Mouse (Mus musculus): ENCODE results near the gene AI413582.

The AI413582 gene

DNA sequence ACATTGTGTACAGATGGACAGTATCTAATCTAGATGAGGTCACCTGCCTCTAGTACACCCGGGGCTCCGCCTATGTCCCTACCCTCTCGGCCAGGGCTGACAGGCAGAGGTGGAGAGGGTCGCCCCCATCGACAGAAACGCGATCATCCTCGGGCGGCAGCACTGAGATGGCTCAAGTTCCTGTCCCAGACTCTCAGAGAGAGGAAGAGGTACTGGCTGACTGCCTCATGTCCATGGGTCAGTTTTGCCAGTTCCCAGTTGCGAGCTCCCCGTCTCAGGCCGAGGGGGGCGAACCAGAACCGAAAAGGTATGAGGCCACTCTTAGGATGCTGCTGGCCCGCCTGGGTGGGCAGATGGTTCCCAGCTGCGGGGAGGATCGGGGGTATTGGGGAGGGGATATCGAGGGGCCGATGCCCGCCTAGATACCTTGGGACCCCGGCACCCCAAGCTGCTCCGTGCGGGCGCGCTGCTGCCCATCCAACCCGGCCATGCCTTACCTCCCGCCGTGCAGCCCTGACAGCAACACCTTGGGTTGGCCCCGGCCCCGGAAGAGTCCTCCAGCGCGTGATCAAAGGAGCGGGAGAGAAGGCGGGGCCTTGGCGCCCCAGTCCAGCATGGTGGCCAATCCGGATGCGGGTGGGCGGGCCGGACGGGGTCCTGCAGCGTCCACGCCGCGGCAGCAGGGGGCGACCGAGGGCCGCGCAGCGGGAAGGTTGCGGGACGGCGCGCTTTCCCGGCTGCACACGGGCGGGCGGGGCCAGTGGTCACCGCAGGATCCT lies at the start of gene AI413582:
Gene AI413582 (minus strand): TSS at position 594 of the 779 bp plus-strand sequence.
- peak; percentile 90 for DNase-seq (ENCODE audit: low read depth, low spot score)

DNA sequence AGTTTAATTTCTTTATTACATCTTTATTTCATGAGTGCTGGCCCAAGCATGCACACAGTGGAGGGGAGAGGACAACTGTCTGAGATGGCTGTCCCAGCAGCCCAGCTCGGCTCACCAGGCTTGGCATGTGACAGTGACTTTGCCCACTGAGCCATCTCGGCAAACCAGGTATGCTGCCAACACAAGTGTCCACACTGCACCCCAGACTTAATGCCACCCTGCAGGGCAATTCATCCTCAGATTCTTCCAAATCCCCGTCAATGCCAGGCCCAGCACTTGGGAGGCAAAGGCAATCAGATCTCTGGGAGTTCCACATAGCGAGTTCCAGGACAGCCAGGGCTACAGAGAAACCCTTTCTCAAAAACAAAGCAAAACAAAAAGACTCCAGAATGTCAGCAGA lies 47.5 kb upstream of the AI413582 start:
- DNase-seq (ENCODE audit: low read depth, low spot score), result no peak

- no peak for DNase-seq (ENCODE audit: low read depth, low spot score)
Observed at GRCm38 (mm10) chr17:27611994-27612393, 46.4 kb upstream of the AI413582 start.

- DNase-seq (ENCODE audit: low read depth, low spot score), result no peak
Observed at GRCm38 (mm10) chr17:27611519-27611884, 45.9 kb upstream of the AI413582 start.

DNA sequence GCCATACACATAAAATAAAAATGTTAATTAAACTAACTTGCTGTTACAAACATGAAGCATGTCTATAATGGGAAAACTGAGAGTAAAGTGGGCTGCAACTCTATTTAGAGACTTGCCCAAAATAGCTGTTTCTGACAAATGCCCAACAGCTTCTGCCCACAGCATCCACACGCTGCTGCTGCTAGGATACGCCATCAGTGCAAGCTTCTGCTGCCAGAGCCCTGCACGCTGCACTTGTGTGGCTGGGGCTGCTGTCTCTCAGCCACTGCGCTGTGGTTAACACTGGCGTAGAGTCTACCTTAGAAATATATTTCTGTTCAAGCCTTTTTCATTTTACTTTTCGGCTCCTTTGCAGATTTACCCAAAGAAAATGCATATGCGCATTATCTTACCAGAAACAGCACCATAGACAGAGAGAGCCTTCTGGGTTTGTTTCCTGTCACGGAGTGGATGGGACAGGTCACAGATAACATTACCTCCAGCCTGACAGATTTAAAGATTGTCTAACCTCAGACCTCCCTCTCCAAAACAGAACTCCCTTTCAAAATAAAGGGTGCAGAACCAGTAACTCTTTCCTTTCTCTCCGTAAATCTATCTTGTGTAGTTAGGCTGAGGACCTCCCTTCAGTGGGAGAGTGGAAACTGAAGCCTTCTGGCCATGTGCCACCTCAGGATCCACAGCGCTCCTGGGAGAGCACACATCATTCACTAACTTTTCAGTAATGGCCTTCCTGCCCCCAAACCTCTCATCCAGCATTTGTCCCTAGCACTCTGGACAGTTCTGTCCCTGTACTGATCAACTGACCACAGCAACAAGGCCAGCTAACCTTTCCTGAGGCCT lies 45.3 kb upstream of the AI413582 start:
- no peak for DNase-seq (ENCODE audit: low read depth, low spot score)

GRCm38 (mm10) chr17:27609576-27609975 lies 44.0 kb upstream of the AI413582 start:
- DNase-seq (ENCODE audit: low read depth, low spot score), result no peak

- DNase-seq (ENCODE audit: low read depth, low spot score), result no peak
Observed at GRCm38 (mm10) chr17:27603522-27604234, 38.1 kb upstream of the AI413582 start.

GRCm38 (mm10) chr17:27603036-27603435 lies 37.5 kb upstream of the AI413582 start:
- no peak for DNase-seq (ENCODE audit: low read depth, low spot score)

- DNase-seq (ENCODE audit: low read depth, low spot score), result no peak
Observed at GRCm38 (mm10) chr17:27600869-27601268, 35.3 kb upstream of the AI413582 start.

DNA sequence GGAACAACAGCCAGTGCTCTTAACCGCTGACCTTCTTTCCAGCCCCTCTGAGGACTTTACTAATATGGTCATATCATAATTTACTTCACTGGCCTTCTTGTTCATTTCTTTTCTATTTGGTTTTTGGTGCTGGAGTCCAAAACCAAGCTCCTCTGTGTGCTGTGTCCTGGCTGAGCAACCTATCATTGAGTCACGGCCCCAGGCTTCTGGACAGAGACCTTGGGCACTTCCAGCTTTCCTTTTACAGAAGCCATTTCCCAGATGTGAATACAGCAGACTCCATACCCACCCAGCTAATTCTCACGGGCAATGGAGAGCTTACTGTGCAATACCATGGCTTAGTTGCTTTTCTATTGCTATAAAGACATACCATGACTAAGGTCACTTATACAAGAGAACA lies 34.7 kb upstream of the AI413582 start:
- no peak for DNase-seq (ENCODE audit: low read depth, low spot score)

DNA sequence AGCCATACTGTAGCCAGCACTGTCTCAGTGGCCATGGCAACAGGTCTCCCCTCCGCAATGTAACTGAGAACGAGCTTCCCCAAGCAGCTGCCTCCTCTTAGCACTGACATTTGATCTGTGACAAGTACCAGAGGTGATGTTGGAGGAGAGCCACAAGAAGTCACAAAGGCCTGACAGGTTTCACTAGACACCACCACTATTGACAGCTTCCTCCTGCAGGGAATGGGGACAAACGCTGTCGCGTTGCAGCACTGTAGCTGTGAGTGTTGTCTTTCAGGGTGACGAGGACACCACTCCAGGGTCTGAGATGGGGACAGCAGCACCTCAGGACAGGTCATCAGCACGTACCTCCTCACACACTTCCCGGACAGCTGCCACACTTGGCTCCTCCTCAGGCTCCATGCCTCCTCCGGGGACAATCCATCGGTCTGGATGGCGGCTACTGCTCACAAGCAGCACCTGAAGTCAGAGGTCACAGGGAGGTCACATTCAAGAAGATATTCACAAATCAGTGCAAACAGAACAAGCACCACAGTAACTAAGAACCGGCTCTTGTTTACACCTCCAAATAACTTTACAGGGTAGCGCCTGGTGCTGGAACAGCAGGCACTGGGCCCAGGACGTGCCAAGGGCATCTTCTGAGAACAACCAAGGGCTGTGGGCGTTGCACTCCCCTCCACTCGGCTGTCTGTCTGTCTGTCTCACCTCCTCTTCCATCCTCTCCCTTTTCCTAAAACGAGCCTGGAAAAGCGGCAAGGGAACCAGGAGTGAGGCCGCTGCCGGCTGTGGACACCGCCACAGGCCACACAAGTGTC lies 31.0 kb upstream of the AI413582 start:
- DNase-seq (ENCODE audit: low read depth, low spot score), result no peak

GRCm38 (mm10) chr17:27595659-27596375 lies 30.3 kb upstream of the AI413582 start:
- DNase-seq (ENCODE audit: low read depth, low spot score), result no peak

DNA sequence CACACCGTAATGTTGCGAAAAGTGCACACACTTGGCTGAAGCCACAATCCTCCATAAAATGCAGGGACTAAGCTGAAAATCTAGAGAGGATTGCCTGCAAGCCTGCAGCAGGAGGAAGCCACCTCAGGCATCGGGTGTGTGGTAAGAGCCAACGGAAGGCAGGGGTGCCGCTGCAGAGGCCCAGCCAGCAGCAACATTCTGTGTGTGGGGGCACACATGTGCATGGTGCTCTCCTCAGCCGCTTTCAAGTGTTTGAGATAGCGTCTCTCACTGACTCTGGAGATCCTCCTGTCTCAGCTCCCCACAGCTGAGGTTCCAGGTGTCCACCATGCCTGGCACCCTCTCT lies 27.0 kb upstream of the AI413582 start:
- DNase-seq (ENCODE audit: low read depth, low spot score), result no peak

DNA sequence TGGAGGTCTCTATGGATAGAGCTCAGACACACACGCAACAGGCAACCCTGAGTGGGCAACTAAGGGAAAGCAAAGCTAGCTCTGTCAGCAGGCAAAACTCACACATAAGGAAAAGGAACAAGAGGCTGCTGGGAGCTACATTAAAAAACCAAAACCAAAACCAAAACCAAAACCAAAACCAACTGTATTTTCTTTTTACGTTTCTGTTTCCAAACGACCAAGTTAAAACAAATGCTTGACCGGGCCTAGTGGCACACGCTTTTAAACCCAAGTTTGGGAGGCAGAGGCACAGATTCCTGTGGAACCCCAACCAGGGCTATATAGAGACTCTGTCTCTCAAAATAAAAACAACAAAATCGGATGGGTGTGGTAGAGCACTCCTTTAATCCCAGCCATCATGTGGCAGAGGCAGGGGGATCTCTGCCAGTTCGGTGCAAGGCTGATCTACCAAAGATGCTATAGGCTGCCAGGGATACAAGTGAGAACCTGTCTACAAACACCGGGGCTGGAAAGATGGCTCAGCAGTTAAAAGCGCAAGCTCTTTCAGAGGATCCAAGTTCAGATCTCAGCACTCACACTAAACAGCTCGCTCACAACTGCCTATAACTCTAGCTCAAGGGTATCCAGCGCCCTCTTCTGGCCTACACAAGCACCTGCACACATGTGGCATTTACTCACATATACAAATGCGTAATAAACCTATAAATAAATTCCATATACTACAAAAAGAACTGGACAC lies 26.4 kb upstream of the AI413582 start:
- DNase-seq (ENCODE audit: low read depth, low spot score), result no peak

GRCm38 (mm10) chr17:27588231-27588630 lies 22.7 kb upstream of the AI413582 start:
- no peak for DNase-seq (ENCODE audit: low read depth, low spot score)

GRCm38 (mm10) chr17:27587252-27587651 lies 21.7 kb upstream of the AI413582 start:
- no peak for DNase-seq (ENCODE audit: low read depth, low spot score)

- no peak for DNase-seq (ENCODE audit: low read depth, low spot score)
Observed at GRCm38 (mm10) chr17:27586661-27587060, 21.1 kb upstream of the AI413582 start.

- DNase-seq (ENCODE audit: low read depth, low spot score), result no peak
Observed at GRCm38 (mm10) chr17:27583185-27583894, 17.8 kb upstream of the AI413582 start.

- no peak for DNase-seq (ENCODE audit: low read depth, low spot score)
Observed at GRCm38 (mm10) chr17:27580392-27581068, 15.0 kb upstream of the AI413582 start.
